Mouse (Mus musculus): ENCODE results near the gene Clip3.

Gene Clip3

GRCm38 (mm10) chr7:30326427-30326826, 34.9 kb downstream of the Clip3 start:
- no peak for DNase-seq (ENCODE audit: low read depth, low spot score)

GRCm38 (mm10) chr7:30327140-30327539, 35.6 kb downstream of the Clip3 start:
- no peak for DNase-seq (ENCODE audit: low read depth, low spot score)

GRCm38 (mm10) chr7:30328379-30328778, 36.9 kb downstream of the Clip3 start:
- DNase-seq (ENCODE audit: low read depth, low spot score) = no peak

- peak; percentile 93 for DNase-seq (ENCODE audit: low read depth, low spot score)
Measured at GRCm38 (mm10) chr7:30331887-30332286, 40.4 kb downstream of the Clip3 start.

GRCm38 (mm10) chr7:30332622-30333259, 41.2 kb downstream of the Clip3 start:
- no peak for DNase-seq (ENCODE audit: low read depth, low spot score)

GRCm38 (mm10) chr7:30333436-30333835, 41.9 kb downstream of the Clip3 start:
- DNase-seq (ENCODE audit: low read depth, low spot score) = no peak

- no peak for DNase-seq (ENCODE audit: low read depth, low spot score)
Measured at GRCm38 (mm10) chr7:30334563-30334962, 43.0 kb downstream of the Clip3 start.

GRCm38 (mm10) chr7:30335688-30336087, 44.2 kb downstream of the Clip3 start:
- DNase-seq (ENCODE audit: low read depth, low spot score) = no peak

GRCm38 (mm10) chr7:30336384-30336783, 44.9 kb downstream of the Clip3 start:
- peak; percentile 90 for DNase-seq (ENCODE audit: low read depth, low spot score)

GRCm38 (mm10) chr7:30339432-30340109, 48.0 kb downstream of the Clip3 start:
- DNase-seq (ENCODE audit: low read depth, low spot score) = no peak

GRCm38 (mm10) chr7:30346635-30347379, 55.3 kb downstream of the Clip3 start:
- peak; percentile 81 for DNase-seq (ENCODE audit: low read depth, low spot score)

- DNase-seq (ENCODE audit: low read depth, low spot score) = peak; percentile 71
Measured at GRCm38 (mm10) chr7:30347828-30348227, 56.3 kb downstream of the Clip3 start.

GRCm38 (mm10) chr7:30353279-30353822, 61.8 kb downstream of the Clip3 start:
- peak; percentile 73 for DNase-seq (ENCODE audit: low read depth, low spot score)

- DNase-seq (ENCODE audit: low read depth, low spot score) = no peak
Measured at GRCm38 (mm10) chr7:30354059-30354458, 62.5 kb downstream of the Clip3 start.
